Mouse (Mus musculus): ENCODE data around the gene Arhgap10. TPM values are rescaled to one million over a fixed set of nuclear protein-coding genes. Genes with fewer than 3 reads are reported as not detected.

Gene Arhgap10
- total RNA-seq (2017): 6.9 to 51.9 TPM (median 11.5 TPM) in 3 replicates

- peak; percentile 59 for ATAC-seq (replicated peaks; ENCODE audit: insufficient number of reproducible peaks, low FRiP score, low TSS enrichment, poor library complexity, severe bottlenecking)
These were observed at the start of gene Arhgap10 for GRCm38 (mm10) chr8:77517301-77518200. TSS of gene Arhgap10 (minus strand) at chr8:77517953.

- no peak for ATAC-seq (replicated peaks; ENCODE audit: insufficient number of reproducible peaks, low FRiP score, low TSS enrichment, poor library complexity, severe bottlenecking)
These were observed 43.7 kb upstream of the Arhgap10 start for GRCm38 (mm10) chr8:77561441-77561840.

GRCm38 (mm10) chr8:77552491-77552890, 34.7 kb upstream of the Arhgap10 start:
- no peak for ATAC-seq (replicated peaks; ENCODE audit: insufficient number of reproducible peaks, low FRiP score, low TSS enrichment, poor library complexity, severe bottlenecking)

GRCm38 (mm10) chr8:77549881-77550580, 32.3 kb upstream of the Arhgap10 start:
- peak; percentile 80 for ATAC-seq (replicated peaks; ENCODE audit: insufficient number of reproducible peaks, low FRiP score, low TSS enrichment, poor library complexity, severe bottlenecking)

- ATAC-seq (replicated peaks; ENCODE audit: insufficient number of reproducible peaks, low FRiP score, low TSS enrichment, poor library complexity, severe bottlenecking): peak; percentile 85
These were observed 31.5 kb upstream of the Arhgap10 start, which contains the start of gene Prmt9 for GRCm38 (mm10) chr8:77549121-77549706. TSS of gene Prmt9 (plus strand) at chr8:77549397.

GRCm38 (mm10) chr8:77545616-77546015, 27.9 kb upstream of the Arhgap10 start:
- no peak for ATAC-seq (replicated peaks; ENCODE audit: insufficient number of reproducible peaks, low FRiP score, low TSS enrichment, poor library complexity, severe bottlenecking)

- no peak for ATAC-seq (replicated peaks; ENCODE audit: insufficient number of reproducible peaks, low FRiP score, low TSS enrichment, poor library complexity, severe bottlenecking)
These were observed 26.7 kb upstream of the Arhgap10 start for GRCm38 (mm10) chr8:77544428-77544827.

- no peak for ATAC-seq (replicated peaks; ENCODE audit: insufficient number of reproducible peaks, low FRiP score, low TSS enrichment, poor library complexity, severe bottlenecking)
These were observed 25.5 kb upstream of the Arhgap10 start for GRCm38 (mm10) chr8:77543152-77543777.

GRCm38 (mm10) chr8:77538256-77538655, 20.5 kb upstream of the Arhgap10 start:
- no peak for ATAC-seq (replicated peaks; ENCODE audit: insufficient number of reproducible peaks, low FRiP score, low TSS enrichment, poor library complexity, severe bottlenecking)

- no peak for ATAC-seq (replicated peaks; ENCODE audit: insufficient number of reproducible peaks, low FRiP score, low TSS enrichment, poor library complexity, severe bottlenecking)
These were observed 19.1 kb upstream of the Arhgap10 start for GRCm38 (mm10) chr8:77536821-77537220.

- ATAC-seq (replicated peaks; ENCODE audit: insufficient number of reproducible peaks, low FRiP score, low TSS enrichment, poor library complexity, severe bottlenecking): no peak
These were observed 17.4 kb upstream of the Arhgap10 start for GRCm38 (mm10) chr8:77535026-77535595.

GRCm38 (mm10) chr8:77534358-77534992, 16.7 kb upstream of the Arhgap10 start:
- ATAC-seq (replicated peaks; ENCODE audit: insufficient number of reproducible peaks, low FRiP score, low TSS enrichment, poor library complexity, severe bottlenecking): no peak

- ATAC-seq (replicated peaks; ENCODE audit: insufficient number of reproducible peaks, low FRiP score, low TSS enrichment, poor library complexity, severe bottlenecking): no peak
These were observed 8.4 kb upstream of the Arhgap10 start for GRCm38 (mm10) chr8:77526130-77526529.

- no peak for ATAC-seq (replicated peaks; ENCODE audit: insufficient number of reproducible peaks, low FRiP score, low TSS enrichment, poor library complexity, severe bottlenecking)
These were observed 7.2 kb upstream of the Arhgap10 start for GRCm38 (mm10) chr8:77524906-77525305.

GRCm38 (mm10) chr8:77524018-77524615, 6.4 kb upstream of the Arhgap10 start:
- ATAC-seq (replicated peaks; ENCODE audit: insufficient number of reproducible peaks, low FRiP score, low TSS enrichment, poor library complexity, severe bottlenecking): no peak

- no peak for ATAC-seq (replicated peaks; ENCODE audit: insufficient number of reproducible peaks, low FRiP score, low TSS enrichment, poor library complexity, severe bottlenecking)
These were observed 5.2 kb upstream of the Arhgap10 start for GRCm38 (mm10) chr8:77522984-77523383.

- no peak for ATAC-seq (replicated peaks; ENCODE audit: insufficient number of reproducible peaks, low FRiP score, low TSS enrichment, poor library complexity, severe bottlenecking)
These were observed 3.5 kb upstream of the Arhgap10 start for GRCm38 (mm10) chr8:77521028-77521785.
